Mouse (Mus musculus): ENCODE results near the gene Acsm2. TPM values are rescaled to one million over a fixed set of nuclear protein-coding genes. Genes with fewer than 3 reads are reported as not detected.

Acsm2 gene
- total and polyA plus RNA-seq, 3 experiments: not detected

- no peaks in the 10 kb centered on the region for H3K9me3 ChIP-seq (replicated peaks; ENCODE audit: insufficient read depth, low read length)
- no peak overlapping the region for H3K9ac ChIP-seq (ENCODE audit: control insufficient read depth, low read depth, low read length, poor library complexity, severe bottlenecking)
- TF ChIP-seq GATA1 (IDR thresholded peaks at IDR 0.05; ENCODE audit: low read depth, low read length): no peak
- no peak for TF ChIP-seq NELFE (IDR thresholded peaks at IDR 0.05; ENCODE audit: low read depth, low read length)
- TF ChIP-seq MYB (IDR thresholded peaks at IDR 0.05; ENCODE audit: low read depth, low read length): no peak
- TF ChIP-seq RCOR1 (IDR thresholded peaks at IDR 0.05; ENCODE audit: low read depth, low read length): no peak
- no peak overlapping the region for H3K27ac ChIP-seq (ENCODE audit: control insufficient read depth, low read depth, low read length)
- H3K4me3 ChIP-seq (ENCODE audit: control insufficient read depth in 1 of 2, insufficient read depth in 1 of 2, low read depth in 2 of 2, low read length in 2 of 2): no peak overlapping the region
- no peaks in the 10 kb centered on the region for H3K27me3 ChIP-seq (ENCODE audit: control insufficient read depth in 1 of 2, insufficient read depth in 2 of 2, low read length in 2 of 2)
- H3K36me3 ChIP-seq (ENCODE audit: control insufficient read depth in 1 of 2, insufficient read depth in 2 of 2, low read length in 2 of 2): no peaks in the 10 kb centered on the region
- no peaks in the 10 kb centered on the region for H3K79me2 ChIP-seq (ENCODE audit: control insufficient read depth, insufficient read depth, low read length, poor library complexity)
- no peaks in the 10 kb centered on the region for H3K4me1 ChIP-seq (ENCODE audit: control insufficient read depth in 1 of 2, insufficient read depth in 2 of 2, low read length in 2 of 2)
- DNase-seq (ENCODE audit: low read depth, low spot score): no peak
Measured at GRCm38 (mm10) chr7:119601195-119601953, 47.2 kb downstream of the Acsm2 start.

- DNase-seq (ENCODE audit: low read depth, low spot score): no peak
- H3K9me3 ChIP-seq (replicated peaks; ENCODE audit: insufficient read depth, low read length): no peaks in the 10 kb centered on the region
- H3K36me3 ChIP-seq (ENCODE audit: control insufficient read depth in 1 of 2, insufficient read depth in 2 of 2, low read length in 2 of 2): no peaks in the 10 kb centered on the region
- no peaks in the 10 kb centered on the region for H3K79me2 ChIP-seq (ENCODE audit: control insufficient read depth, insufficient read depth, low read length, poor library complexity)
- no peak overlapping the region for H3K9ac ChIP-seq (ENCODE audit: control insufficient read depth, low read depth, low read length, poor library complexity, severe bottlenecking)
- no peak overlapping the region for H3K27ac ChIP-seq (ENCODE audit: control insufficient read depth, low read depth, low read length)
- H3K4me1 ChIP-seq (ENCODE audit: control insufficient read depth in 1 of 2, insufficient read depth in 2 of 2, low read length in 2 of 2): no peaks in the 10 kb centered on the region
- no peaks in the 10 kb centered on the region for H3K27me3 ChIP-seq (ENCODE audit: control insufficient read depth in 1 of 2, insufficient read depth in 2 of 2, low read length in 2 of 2)
- no peak overlapping the region for H3K4me3 ChIP-seq (ENCODE audit: control insufficient read depth in 1 of 2, insufficient read depth in 1 of 2, low read depth in 2 of 2, low read length in 2 of 2)
- no peak for TF ChIP-seq TCF12 (IDR thresholded peaks at IDR 0.05; ENCODE audit: low read depth, low read length)
- TF ChIP-seq MAFK (IDR thresholded peaks at IDR 0.05; ENCODE audit: borderline replicate concordance, low read depth, low read length): no peak
- no peak for TF ChIP-seq ZC3H11A (IDR thresholded peaks at IDR 0.05; ENCODE audit: low read depth, low read length)
- TF ChIP-seq RAD21 (IDR thresholded peaks at IDR 0.05; ENCODE audit: low read depth, low read length): no peak
- no peak for TF ChIP-seq NRF1 (IDR thresholded peaks at IDR 0.05; ENCODE audit: insufficient read depth, low read depth, low read length, poor library complexity, severe bottlenecking)
- no peak for TF ChIP-seq MXI1 (IDR thresholded peaks at IDR 0.05; ENCODE audit: low read depth, low read length)
- no peak for TF ChIP-seq CHD1 (IDR thresholded peaks at IDR 0.05; ENCODE audit: low read depth, low read length)
- TF ChIP-seq MYB (IDR thresholded peaks at IDR 0.05; ENCODE audit: low read depth, low read length): no peak
- no peak for TF ChIP-seq ETS1 (IDR thresholded peaks at IDR 0.05; ENCODE audit: low read depth, low read length)
- TF ChIP-seq POLR2A (IDR thresholded peaks at IDR 0.05; ENCODE audit: control insufficient read depth in 1 of 2, insufficient read depth in 1 of 2, low read depth in 1 of 2, low read length in 2 of 2, poor library complexity in 1 of 2): no peak
- TF ChIP-seq CTCF (IDR thresholded peaks at IDR 0.05 in 2 of 3, conservative IDR thresholded peaks at IDR 0.05 in 1 of 3; ENCODE audit: control insufficient read depth in 1 of 3, insufficient read depth in 1 of 3, low read depth in 2 of 3, low read length in 3 of 3, poor library complexity in 1 of 3, severe bottlenecking in 1 of 3): no peak
- no peak for TF ChIP-seq ZMIZ1 (IDR thresholded peaks at IDR 0.05; ENCODE audit: low read depth, low read length)
- TF ChIP-seq USF1 (IDR thresholded peaks at IDR 0.05; ENCODE audit: low read depth, low read length): no peak
- TF ChIP-seq POLR2AphosphoS2 (IDR thresholded peaks at IDR 0.05; ENCODE audit: low read length): no peak
- TF ChIP-seq EP300 (IDR thresholded peaks at IDR 0.05; ENCODE audit: low read depth in 1 of 2, low read length in 2 of 2): no peak
- no peak for TF ChIP-seq USF2 (IDR thresholded peaks at IDR 0.05; ENCODE audit: borderline replicate concordance in 1 of 2, insufficient read depth in 1 of 2, low read depth in 1 of 2, low read length in 2 of 2)
- no peak for TF ChIP-seq KAT2A (conservative IDR thresholded peaks at IDR 0.05; ENCODE audit: low read depth, low read length)
- TF ChIP-seq GABPA (IDR thresholded peaks at IDR 0.05; ENCODE audit: low read depth, low read length): no peak
- TF ChIP-seq SIN3A (IDR thresholded peaks at IDR 0.05; ENCODE audit: low read length): no peak
Measured at GRCm38 (mm10) chr7:119601954-119602317, 47.8 kb downstream of the Acsm2 start.

All from MEL (cell line).